Mouse (Mus musculus) adrenal gland, adult 2 months (tissue): ENCODE data around the gene Olfr1412. TPM values are rescaled to one million over a fixed set of nuclear protein-coding genes. Genes with fewer than 3 reads are reported as not detected.
A peak's percentile ranks its signal among the peaks of the same experiment; 100 is the strongest.

Experiments
- DNase-seq: peaks from one replicate; pipeline ENCODE4 v3.0.0; 2021
- long read RNA-seq: library from polyadenylated mRNA; stranded (forward); transcript quantifications from one replicate; pipeline ENCODE4 v2.0.0, GENCODE M21; 2021
- polyA plus RNA-seq: library from polyadenylated mRNA; depleted of rRNA; stranded (reverse); fragments of >200 nt; gene quantifications from 2 replicates; pipeline ENCODE4 v1.2.3, GENCODE M21; 2012; rRNA removed
- total RNA-seq, 2 experiments: library from RNA; stranded (reverse); gene quantifications; 2 replicates each; pipeline ENCODE4 v1.2.3; 2021

Gene Olfr1412
- total RNA-seq (not detected), polyA plus RNA-seq (not detected in 2 replicates)
- long read RNA-seq = 0 reads

DNA sequence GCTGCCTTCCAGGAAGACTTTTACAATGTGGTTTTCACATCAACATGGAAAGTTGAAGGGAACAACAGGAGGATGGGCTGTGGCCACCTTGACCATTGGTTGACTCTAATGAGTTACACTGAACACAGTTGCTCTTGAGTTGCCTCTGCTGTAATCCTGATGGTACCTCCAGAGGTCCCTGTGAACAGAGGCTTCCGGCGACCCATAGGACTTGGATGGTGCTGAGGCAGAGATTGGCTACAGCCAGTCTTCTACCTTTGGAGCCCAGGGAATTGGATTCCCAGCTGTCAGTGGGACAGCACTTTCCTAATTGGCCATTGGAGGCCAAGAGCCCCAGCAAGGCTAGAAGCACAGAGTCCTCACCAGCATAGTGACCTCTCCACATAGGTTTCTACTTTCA, at the start of gene Olfr1412:
TSS of gene Olfr1412 (plus strand) at position 301 of the 400 bp plus-strand sequence.
- DNase-seq = no peak

DNA sequence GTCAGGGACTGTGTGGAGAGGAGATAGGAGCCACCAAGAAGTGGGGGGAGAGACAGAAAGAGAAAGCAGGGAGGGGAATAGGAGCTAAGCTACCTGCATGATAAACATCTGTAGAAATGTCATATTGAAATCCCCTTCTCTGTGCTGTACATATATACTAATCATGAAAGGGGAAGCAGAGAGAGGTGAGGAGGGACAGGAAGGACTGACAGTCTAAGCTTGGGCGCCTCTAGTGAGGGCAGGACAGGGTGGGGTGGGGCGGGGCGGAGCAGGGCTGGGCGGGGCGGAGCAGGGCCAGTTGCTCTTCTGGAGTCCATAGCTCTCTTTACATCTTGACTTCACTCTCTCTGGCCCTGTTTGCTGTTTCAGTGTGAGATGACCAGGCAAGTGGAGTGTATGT, 48.6 kb upstream of the Olfr1412 start:
- DNase-seq = no peak

DNA sequence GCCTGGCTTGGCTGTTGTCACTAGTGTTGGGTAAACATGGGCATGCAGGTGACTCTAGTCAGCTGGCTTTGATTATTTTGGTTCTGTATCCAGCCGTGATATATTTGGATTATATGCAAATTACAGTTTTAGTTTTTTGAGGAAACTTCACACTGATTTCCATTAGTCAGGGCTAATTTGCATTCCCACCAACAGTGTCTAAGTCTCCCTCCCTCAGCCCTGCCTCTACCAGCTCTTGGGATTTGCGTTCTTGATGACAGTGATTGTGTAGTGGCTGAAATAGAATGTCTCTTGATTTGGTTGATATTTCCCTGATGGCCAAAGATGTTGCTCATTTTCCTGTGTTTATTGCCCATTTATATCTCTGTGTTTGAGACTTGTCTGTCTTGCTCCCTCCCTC, 46.5 kb upstream of the Olfr1412 start:
- no peak for DNase-seq

DNA sequence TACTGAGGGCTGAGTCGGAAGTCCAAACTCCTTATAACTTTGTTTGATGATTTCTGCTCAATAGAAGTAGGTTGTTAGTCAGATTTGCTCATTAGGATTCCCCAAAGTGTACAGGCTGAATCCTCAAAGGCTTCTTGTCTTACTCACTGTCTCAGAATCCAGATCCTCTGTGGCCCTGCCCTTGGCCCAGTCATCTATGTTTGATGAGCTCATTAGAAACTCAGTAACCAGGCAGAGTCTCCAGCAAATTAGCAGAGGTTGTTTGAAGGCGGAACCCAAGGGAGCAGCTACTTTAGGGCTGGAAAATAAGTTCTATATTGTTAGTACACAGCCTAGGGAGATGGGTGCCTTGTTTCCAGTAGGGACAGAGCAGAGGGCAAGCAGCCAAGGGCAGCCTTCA, 39.6 kb upstream of the Olfr1412 start:
- peak; percentile 42 for DNase-seq

DNA sequence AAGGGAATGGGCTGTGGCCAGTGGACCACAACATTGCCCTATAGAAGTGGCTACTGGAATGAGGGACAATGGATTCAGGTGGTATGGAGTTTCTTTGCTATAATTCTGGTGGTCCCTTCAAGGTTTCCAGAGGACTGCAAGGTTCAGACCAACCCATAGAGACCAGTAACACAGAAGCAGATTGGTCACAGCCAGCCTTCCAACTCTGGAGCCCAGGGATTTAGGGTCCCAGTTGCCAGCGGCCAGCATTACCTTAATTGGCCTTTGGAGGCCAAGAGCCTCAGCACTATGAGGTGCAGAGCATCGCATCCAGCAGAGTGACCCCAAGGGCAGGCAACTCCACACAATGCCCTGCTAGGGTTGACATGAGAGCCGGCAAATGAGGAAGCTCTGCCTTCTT, 14.6 kb upstream of the Olfr1412 start, which contains the start of gene Olfr1413:
TSS of gene Olfr1413 (plus strand) at position 301 of the 400 bp plus-strand sequence.
- DNase-seq = no peak

DNA sequence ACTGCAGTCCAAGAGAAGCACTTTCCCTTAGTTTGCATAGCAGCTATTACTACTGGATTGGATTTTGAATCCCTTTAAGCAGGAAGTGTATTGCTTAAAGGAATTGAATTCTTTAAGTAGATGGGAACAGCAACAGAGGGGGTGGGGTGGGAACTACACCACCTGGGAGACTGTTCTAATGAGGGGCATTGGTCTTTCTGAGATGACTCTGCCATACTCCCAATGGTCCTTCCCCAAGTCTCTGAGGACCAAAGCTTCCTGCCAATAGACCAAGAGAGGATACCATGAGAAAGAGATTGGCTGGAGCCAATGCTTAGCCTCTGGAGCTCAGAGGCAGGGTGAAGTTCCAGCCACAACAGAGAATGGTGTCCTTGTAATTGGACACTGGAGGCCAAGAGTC, 8.5 kb downstream of the Olfr1412 start, which contains the start of gene Olfr1411:
TSS of gene Olfr1411 (plus strand) at position 301 of the 400 bp plus-strand sequence.
- DNase-seq = no peak

DNA sequence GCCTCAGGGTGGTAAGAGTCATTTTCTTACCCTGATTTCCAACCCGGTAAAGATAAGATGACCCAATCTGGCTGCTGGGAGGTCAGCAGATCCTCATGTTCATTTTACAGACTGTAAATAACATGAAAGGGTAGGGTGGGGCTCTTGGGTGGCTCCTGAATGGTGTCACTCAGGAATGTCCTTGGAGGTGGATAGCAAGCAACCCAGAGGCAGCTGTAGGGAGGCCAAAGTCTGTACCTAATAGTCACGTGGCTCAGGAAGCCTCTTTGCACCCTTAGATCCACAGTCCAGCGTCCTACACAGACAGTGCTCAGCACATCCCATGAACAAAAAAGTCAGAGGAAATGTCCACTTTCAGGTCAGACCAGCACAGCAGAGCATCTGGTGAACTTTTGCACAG, 10.4 kb downstream of the Olfr1412 start:
- DNase-seq = no peak

DNA sequence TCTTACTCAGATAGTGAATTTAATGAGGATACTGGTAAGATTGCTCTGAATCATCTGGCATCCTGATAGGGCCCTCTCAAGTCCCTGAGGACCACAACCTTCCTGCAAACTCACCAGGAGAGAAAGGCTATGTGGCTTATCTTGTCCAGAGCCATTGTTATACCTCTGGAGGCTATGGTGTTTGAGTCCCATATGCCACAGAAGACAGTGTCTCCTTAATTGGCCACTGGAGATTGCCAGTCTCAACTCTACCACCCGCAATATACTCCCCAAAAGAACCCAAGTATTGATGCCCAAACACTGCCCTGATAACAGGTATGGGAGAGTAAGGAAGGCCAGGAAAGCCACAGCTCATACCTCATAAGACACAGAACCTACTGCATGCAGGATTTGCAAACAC, 19.9 kb downstream of the Olfr1412 start, which contains the start of gene Olfr1410:
TSS of gene Olfr1410 (plus strand) at position 301 of the 400 bp plus-strand sequence.
- DNase-seq = no peak

DNA sequence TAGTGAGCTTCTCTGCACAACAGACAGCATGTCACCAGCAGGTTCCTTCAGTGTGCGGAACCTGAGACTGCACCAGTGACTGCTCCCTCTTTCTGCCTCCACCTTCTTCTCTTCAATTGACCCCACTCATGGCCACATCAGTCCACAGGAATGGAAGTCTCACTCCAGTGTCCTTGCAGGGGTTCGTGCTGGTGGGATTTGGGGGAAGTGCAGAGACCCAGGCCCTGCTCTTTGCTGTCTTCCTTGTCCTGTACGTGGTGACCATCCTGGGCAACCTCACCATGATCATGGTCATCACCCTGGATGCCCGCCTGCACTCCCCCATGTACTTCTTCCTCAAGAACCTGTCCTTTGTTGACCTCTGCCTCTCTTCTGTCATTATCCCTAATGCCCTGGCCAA, 22.1 kb downstream of the Olfr1412 start:
- DNase-seq = no peak

DNA sequence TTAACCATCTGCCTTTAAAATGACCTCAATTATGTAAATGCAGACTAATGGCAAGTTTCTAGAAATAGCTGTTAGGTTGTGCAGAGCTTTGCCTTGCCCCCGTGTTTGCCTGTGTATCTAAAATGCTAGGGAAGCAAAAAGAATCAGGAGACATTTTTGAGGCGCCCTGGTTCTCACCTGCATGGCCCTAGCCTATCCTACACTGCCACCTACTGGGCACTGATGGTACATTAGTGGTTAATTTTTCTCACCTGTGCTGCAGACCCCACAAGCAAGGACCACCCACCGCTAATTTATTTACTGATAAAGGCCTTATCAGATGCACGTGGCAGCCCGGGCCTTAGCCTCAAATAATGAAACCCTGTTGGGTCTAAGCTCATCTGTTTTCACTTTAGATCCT, 25.4 kb downstream of the Olfr1412 start:
- peak; percentile 44 for DNase-seq

DNA sequence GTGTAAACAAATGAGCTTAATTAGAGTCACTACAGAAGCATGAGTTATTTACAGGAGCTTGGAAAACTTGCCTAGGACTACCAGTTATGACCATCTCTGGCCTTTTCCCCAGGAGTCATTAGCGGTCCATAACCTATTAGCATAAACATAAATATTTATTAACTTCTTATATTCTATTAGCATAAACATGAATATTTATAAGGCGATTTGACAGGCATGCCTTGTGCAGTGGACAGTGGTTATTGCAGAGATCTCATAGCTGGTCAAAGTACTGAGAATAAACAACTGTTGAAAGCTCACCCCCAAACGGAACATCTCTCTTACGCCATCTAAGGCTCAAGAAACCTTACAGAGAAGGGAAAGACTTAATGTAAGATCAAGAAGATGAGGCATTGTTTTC, 27.6 kb downstream of the Olfr1412 start:
- DNase-seq = no peak

DNA sequence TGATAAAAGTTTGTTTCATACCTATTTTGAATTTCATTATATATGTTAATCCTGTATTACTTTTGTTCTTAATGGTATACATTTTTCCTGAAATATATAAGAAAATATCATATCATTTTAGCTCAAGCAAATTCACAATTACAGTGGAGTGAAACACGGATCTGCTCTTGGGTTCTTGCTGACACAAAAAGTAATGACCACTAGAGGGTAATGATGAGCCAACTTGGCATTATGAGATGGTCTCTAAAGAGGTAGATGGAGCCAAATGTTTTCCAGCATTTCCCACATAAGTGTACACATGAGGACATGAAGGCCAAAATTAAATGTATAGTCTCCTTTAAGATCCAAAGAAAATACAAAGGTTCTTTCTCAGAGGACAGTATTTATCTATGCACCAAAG, 28.9 kb downstream of the Olfr1412 start:
- peak; percentile 28 for DNase-seq

DNA sequence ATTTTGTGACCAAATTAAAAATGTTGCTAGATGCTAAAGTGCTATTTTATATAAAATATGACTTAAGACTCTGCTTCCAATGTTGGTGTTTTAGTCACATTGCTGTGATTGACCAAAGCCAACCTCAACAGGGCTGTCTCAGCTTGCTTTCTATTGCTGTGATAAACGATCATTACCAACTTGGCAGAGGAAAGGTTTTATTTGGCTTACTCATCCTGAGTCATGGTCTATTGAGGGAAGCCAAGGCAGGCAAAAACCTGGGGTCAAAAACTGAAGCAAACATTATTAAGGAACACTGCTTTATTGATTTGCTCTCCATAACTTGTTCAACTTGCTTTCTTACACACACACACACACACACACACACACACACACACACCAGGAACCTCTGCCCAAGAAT, 30.5 kb downstream of the Olfr1412 start:
- peak; percentile 37 for DNase-seq

DNA sequence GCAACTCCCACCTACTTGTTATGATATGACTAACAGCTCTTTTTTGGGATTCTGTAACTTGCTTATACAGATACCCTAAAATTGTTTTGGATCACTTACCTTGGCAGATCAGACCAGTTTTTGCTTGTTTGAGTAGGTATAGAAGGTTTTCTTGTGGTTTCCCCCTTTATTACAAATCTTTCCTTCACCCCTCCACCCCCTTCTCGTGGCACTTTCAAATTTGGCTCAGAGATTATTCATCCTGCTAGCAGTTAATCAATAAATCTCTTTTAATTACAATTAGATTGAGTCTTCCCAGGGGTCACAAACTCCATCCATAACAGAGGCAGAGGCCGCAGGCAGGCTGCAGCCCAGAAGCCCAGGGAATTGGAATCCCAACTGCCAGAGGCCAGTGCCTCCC, 31.9 kb downstream of the Olfr1412 start, which contains the start of gene Olfr12:
TSS of gene Olfr12 (plus strand) at position 301 of the 400 bp plus-strand sequence.
- DNase-seq = no peak

DNA sequence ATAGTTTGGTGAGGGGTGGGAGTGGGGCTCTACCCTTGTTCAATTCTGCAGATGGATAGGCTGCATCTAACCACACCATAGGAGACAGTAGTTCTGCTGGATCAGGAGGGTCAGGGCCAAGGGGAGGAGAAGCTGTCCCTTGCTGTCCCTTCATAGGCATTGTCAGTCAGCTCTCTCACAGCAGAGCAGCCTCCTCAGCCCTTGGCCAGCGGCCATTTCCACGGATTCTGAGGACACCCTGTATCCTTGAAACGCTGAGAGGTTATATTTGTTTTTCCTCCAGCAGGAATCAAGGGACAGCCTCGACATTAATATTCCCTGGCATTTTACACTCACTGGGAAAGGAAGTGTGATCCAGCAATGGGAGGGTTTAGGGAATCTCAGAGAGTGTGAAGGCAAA, 32.8 kb downstream of the Olfr1412 start:
- peak; percentile 91 for DNase-seq

DNA sequence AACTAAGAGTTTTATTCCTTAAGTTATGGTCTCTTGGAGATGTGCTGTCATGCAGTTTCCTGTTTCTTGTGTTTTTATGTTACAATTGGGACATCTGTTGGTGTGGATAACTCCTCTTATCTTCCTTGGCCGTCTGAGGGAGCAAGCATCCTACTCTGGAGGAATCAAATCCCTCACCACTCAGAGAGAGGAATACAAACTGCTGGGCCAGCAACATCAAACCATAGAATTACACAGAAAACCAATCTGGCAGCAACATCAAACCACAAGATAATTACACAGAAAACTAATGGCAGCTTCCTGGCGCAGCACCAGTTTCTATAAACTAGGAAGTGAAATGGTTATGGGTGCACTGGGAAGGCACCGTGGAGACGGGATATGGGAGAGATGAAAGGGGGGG, 42.6 kb downstream of the Olfr1412 start:
- no peak for DNase-seq

DNA sequence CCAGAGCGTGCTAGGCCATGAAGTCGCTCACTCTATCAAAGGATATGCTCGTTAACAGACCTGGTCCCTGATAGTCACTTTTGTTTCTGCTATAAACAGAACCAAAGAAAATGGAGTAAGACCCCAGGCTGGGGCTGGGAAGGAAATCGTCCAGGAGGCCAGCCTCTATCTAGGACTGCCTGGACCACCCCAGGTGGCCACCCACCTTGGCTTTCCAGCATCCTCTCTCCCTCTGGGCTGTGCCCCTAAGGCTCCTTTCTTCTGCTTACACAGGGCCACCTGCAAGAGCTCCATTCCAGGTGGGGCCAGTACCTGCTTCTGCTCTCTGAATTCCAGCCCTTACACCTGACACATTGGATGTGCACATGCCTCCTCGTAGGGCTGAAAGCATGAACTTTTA, 46.6 kb downstream of the Olfr1412 start:
- DNase-seq = no peak

DNA sequence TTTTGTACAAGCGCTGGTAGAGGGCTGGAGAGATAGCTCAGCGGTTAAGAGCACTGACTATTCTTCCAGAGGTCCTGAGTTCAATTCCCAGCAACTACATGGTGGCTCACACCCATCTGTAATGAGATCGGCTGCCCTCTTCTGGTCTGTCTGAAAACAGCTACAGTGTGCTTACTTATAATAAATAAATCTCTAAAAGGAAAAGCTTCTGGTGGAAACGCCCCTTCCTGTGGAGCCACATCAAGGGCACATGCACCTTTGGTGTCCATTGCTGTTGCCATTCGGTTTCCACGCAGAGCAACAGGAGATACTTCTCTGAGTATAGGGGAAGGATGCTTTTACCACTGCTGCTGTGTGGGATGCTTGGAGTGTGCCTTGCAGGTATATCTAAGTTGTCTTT, 47.4 kb downstream of the Olfr1412 start:
- DNase-seq = no peak

DNA sequence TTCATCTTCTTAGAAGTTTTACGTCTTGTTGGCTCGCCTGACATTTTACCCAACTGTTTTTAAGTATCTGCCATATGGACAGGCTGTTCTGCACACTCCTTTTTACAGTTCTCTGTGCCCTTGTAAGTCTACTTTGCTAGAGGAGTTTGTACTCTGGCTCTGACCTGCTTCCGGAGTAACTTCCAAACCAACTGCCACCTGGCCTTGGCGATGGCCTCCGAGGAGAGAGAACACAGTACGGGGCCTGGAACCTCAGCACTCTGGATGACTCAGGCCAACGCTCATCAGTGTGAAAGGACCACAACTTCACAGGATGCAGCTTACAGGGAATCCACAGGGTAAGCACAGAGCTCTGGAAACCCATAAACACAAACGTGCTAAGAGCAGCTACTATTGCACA, 48.1 kb downstream of the Olfr1412 start:
- no peak for DNase-seq

DNA sequence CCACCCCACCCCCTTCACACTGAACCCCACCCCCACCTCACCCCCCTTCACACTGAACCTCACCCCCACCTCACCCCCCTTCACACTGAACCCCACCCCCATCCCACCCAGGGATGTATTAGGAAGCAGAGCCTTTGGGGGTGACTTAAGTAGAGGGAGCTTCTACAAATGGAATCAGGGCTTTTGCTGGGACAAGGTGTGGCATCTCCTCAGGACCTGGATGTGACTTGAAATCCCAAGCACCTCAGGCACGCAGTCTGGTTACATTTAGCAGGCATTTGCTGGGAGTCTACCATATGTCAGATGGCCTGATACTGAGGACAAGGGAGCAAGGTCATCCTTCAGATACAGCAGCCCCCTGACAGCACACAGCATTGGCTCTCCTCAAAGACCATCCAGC, 49.0 kb downstream of the Olfr1412 start:
- DNase-seq = no peak

DNA sequence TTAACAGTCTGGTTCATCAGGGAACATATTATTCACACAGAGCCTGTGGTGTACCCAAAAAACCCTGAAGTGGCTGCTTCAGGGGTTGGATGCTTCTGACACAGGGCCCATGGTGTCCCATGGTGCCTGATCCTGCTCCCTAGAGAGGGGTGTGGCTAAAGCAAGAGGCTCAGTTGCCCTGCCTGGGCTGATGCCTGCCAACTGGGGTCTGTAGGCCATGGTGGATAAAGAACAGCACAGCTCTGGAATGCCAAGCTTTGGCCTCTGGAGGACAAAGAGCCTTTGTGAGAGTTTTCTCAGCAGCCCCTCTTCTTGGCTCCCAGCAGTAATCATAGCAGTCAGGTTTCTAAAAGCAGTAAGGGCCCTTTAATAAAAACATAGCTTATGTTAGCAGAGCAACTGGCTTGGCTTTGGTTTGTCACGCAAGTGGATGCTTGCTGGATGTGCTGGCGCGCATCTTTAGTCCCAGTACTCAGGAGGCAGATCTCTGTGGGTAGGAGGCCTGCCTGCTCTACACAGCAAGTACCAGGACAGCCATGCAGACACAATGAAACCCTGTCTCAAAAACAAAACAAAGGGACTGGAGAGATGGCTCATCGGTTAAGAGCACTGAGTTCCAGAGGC, 49.5 kb downstream of the Olfr1412 start:
- DNase-seq = no peak

DNA sequence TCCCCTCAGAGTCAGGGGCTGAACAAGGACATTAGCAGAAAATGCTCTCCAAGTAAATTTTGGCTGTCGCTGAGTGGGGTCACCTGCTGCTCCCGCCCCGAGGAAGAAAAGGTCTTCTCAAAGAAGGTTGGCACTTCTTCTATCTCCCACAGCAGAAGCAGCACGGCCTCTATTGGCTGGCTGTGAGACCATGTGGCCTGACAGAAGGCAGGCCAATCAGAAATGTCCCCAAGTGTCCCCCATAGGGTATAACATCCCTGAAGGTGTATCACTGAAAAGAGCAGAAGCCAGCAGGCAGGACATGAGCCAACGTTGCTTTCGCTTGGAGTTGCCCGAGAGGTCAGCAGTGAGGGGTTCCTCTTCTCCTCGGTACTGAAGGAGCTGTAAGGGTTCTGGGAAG, 50.4 kb downstream of the Olfr1412 start:
- DNase-seq = no peak

DNA sequence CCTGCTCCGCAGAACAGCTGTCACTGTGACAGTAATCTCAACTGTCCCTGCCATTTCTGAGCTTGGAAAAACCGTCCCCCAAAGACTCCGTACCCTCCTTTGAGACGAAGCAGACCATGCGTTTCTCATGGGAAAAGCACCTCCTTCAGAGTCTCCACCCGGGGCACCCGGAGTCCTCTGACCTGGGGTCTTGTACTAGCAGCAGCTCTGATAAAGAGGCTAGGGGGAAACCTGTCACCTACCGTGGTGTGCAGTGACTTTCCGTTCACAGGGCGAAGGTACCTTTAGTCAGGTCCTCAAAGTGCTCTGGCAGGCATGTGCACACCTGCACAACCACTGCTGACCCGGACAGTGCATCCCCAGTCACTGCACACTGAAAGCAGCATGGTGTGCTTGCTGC, 51.1 kb downstream of the Olfr1412 start:
- no peak for DNase-seq

DNA sequence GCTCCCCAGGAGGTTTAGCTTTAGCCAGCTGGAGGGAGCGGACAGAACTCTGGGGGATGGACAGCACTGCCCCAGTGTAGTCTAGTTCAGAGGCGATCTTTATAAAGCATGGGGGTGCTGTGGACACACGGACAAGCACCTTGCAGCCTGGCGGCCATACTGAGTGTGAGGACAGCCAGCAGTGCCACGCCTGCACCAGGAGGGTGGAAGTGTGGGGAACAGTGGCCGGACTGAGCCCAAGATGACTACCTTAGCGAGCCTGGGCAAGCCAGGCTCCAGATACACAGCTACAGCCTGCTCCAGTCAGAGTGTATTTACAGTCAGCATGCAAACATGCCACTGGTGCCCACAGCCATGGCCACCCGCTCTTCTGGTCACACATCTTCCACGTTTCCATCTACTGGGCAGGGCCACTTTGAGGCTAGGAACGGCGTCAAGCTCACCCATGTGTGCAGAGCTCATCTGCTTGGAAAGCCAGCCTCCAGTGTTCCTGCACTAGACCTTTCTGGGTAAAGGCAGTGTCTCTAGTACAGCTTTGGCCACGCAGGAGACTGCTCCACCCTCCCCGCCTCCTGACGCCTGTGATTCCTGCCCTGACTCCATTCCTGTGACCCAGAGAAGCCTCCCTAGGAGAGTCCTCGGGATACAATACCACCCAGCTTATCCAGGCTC, 52.1 kb downstream of the Olfr1412 start:
- no peak for DNase-seq
